17 mouse cellular contexts compared by ENCODE assay signal in genomic region chr5:66826844-66827243, GRCm38 (mm10).
DNase-seq lines count a peak whose midpoint lies in the region; ATAC-seq lines count a peak whose summit lies in the region.
"Had no signal": no experiment of that assay in that cellular context is flagged by ENCODE, and none has a peak within 500 bp of the region (broad histone marks: within the 10 kb centered on the region; RNA-seq: fewer than 3 reads in every experiment).

No protein-coding gene starts in this region.

- H3K27ac ChIP-seq in midbrain, embryonic 14.5 days (replicated peaks; ENCODE audit: low read depth, low read length): peak overlapping the region; percentile 37; the same call in 1 of the 2 replicates
- H3K27ac ChIP-seq in midbrain, embryonic 11.5 days (ENCODE audit: low read depth, low read length): no peak overlapping the region
- 0 out of 2 replicates have a peak overlapping the region, but pooled peaks have one; percentile 28 for H3K27ac ChIP-seq in embryonic facial prominence, embryonic 15.5 days (replicated peaks)
- H3K27ac ChIP-seq: forebrain, embryonic 13.5 days; forebrain, embryonic 15.5 days had no signal

- 74% methylated on average over 8 of the region's 8 CpGs for WGBS in midbrain, embryonic 14.5 days
- 79% methylated on average over 8 of the region's 8 CpGs for WGBS in midbrain, embryonic 11.5 days
- WGBS in embryonic facial prominence, embryonic 15.5 days: 36% methylated on average over 8 of the region's 8 CpGs

- no peak for ATAC-seq in midbrain, embryonic 14.5 days (ENCODE audit: low FRiP score, low TSS enrichment)
- no peak for ATAC-seq in midbrain, embryonic 11.5 days (ENCODE audit: low FRiP score)
- peak; percentile 73; the same call in 1 of the 2 replicates for ATAC-seq in embryonic facial prominence, embryonic 15.5 days (ENCODE audit: insufficient number of reproducible peaks, low FRiP score, low TSS enrichment, low read depth)
- ATAC-seq in activated CD4-positive, CD25-positive, alpha-beta regulatory T cell, adult 4 months: no peak
- ATAC-seq: forebrain, embryonic 13.5 days; forebrain, embryonic 15.5 days; forebrain, postnatal 0 days had no signal

- no peaks in the 10 kb centered on the region for H3K27me3 ChIP-seq in midbrain, embryonic 14.5 days (ENCODE audit: control insufficient read depth, insufficient read depth, low read length)
- no peaks in the 10 kb centered on the region for H3K27me3 ChIP-seq in midbrain, embryonic 11.5 days (ENCODE audit: control insufficient read depth, insufficient read depth, low read length)
- H3K27me3 ChIP-seq in embryonic facial prominence, embryonic 15.5 days: no peaks in the 10 kb centered on the region
- H3K27me3 ChIP-seq: forebrain, embryonic 13.5 days; forebrain, embryonic 15.5 days had no signal

- no peak overlapping the region for H3K9ac ChIP-seq in midbrain, embryonic 14.5 days (replicated peaks; ENCODE audit: low read length)
- H3K9ac ChIP-seq in midbrain, embryonic 11.5 days (ENCODE audit: low read length): no peak overlapping the region
- H3K9ac ChIP-seq in embryonic facial prominence, embryonic 15.5 days: no peak overlapping the region
- H3K9ac ChIP-seq: forebrain, embryonic 13.5 days; forebrain, embryonic 15.5 days; forebrain, postnatal 0 days had no signal

- no peak overlapping the region for H3K4me2 ChIP-seq in midbrain, embryonic 14.5 days (ENCODE audit: low read length)
- no peak overlapping the region for H3K4me2 ChIP-seq in midbrain, embryonic 11.5 days
- H3K4me2 ChIP-seq in embryonic facial prominence, embryonic 15.5 days (replicated peaks): no peak overlapping the region
- H3K4me2 ChIP-seq: forebrain, embryonic 13.5 days; forebrain, embryonic 15.5 days had no signal

- peak; percentile 28 for DNase-seq in heart, adult 11 months
- DNase-seq in heart, postnatal 4 days: no peak
- DNase-seq in midbrain, embryonic 14.5 days: no peak
- no peak for DNase-seq in midbrain, embryonic 11.5 days (ENCODE audit: low spot score, missing footprints)
- DNase-seq: adrenal gland, adult 8-10 months; adrenal gland, postnatal 14 days; adrenal gland, postnatal 36 days; cerebellum, adult 11-12 months; cerebellum, adult 2 months; cerebellum, adult 9-10 months; cerebellum, postnatal 10 days; cerebellum, postnatal 25 days; forebrain, postnatal 0 days had no signal

- H3K4me3 ChIP-seq in midbrain, embryonic 14.5 days (replicated peaks; ENCODE audit: low read depth, low read length): no peak overlapping the region
- H3K4me3 ChIP-seq in midbrain, embryonic 11.5 days (ENCODE audit: low read depth, low read length): no peak overlapping the region
- H3K4me3 ChIP-seq in embryonic facial prominence, embryonic 15.5 days (replicated peaks): no peak overlapping the region
- H3K4me3 ChIP-seq: forebrain, embryonic 13.5 days; forebrain, embryonic 15.5 days had no signal

- peaks cover 5% of the 10 kb centered on the region; the same call in 1 of the 2 replicates for H3K4me1 ChIP-seq in midbrain, embryonic 14.5 days (ENCODE audit: control insufficient read depth, insufficient read depth, low read length)
- H3K4me1 ChIP-seq in midbrain, embryonic 11.5 days (ENCODE audit: control insufficient read depth, insufficient read depth, low read length): peaks cover 9% of the 10 kb centered on the region; the same call in 1 of the 2 replicates
- H3K4me1 ChIP-seq in embryonic facial prominence, embryonic 15.5 days: peaks cover 19% of the 10 kb centered on the region

- no peaks in the 10 kb centered on the region for H3K36me3 ChIP-seq in midbrain, embryonic 14.5 days (ENCODE audit: control insufficient read depth, insufficient read depth, low read length)
- H3K36me3 ChIP-seq in midbrain, embryonic 11.5 days (ENCODE audit: control insufficient read depth, insufficient read depth, low read length): no peaks in the 10 kb centered on the region
- H3K36me3 ChIP-seq in embryonic facial prominence, embryonic 15.5 days: no peaks in the 10 kb centered on the region
- H3K36me3 ChIP-seq: forebrain, embryonic 15.5 days had no signal

- no peaks in the 10 kb centered on the region for H3K9me3 ChIP-seq in midbrain, embryonic 14.5 days (ENCODE audit: control insufficient read depth, low read length)
- H3K9me3 ChIP-seq in midbrain, embryonic 11.5 days (ENCODE audit: control insufficient read depth, low read length): no peaks in the 10 kb centered on the region
- no peaks in the 10 kb centered on the region for H3K9me3 ChIP-seq in embryonic facial prominence, embryonic 15.5 days (replicated peaks)
- H3K9me3 ChIP-seq: forebrain, embryonic 13.5 days; forebrain, embryonic 15.5 days had no signal
